Mouse (Mus musculus): Measurements from ENCODE around the gene Foxl1.

The Foxl1 gene

GRCm38 (mm10) chr8:121127756-121128375 is at the start of gene Foxl1:
Gene Foxl1, plus strand, starts transcription at chr8:121127940.
- no peak for DNase-seq

- DNase-seq = no peak
Observed at GRCm38 (mm10) chr8:121078721-121079120, 49.0 kb upstream of the Foxl1 start.

GRCm38 (mm10) chr8:121079201-121079600 is 48.5 kb upstream of the Foxl1 start:
- no peak for DNase-seq

- DNase-seq = no peak
Observed at GRCm38 (mm10) chr8:121079944-121080343, 47.8 kb upstream of the Foxl1 start.

GRCm38 (mm10) chr8:121080361-121081090 is 47.2 kb upstream of the Foxl1 start:
- no peak for DNase-seq

GRCm38 (mm10) chr8:121081398-121081797 is 46.3 kb upstream of the Foxl1 start:
- no peak for DNase-seq

- DNase-seq = no peak
Observed at GRCm38 (mm10) chr8:121082218-121083092, 45.3 kb upstream of the Foxl1 start.

GRCm38 (mm10) chr8:121083093-121083935 is 44.4 kb upstream of the Foxl1 start:
- DNase-seq = peak; percentile 83 to 86

- DNase-seq = no peak
Observed at GRCm38 (mm10) chr8:121083936-121084209, 43.9 kb upstream of the Foxl1 start.

GRCm38 (mm10) chr8:121084210-121084951 is 43.4 kb upstream of the Foxl1 start, which contains the start of gene Foxf1:
Gene Foxf1, plus strand, starts transcription at chr8:121084386.
- DNase-seq = peak; percentile 67 to 77

GRCm38 (mm10) chr8:121085011-121085410 is 42.7 kb upstream of the Foxl1 start:
- no peak for DNase-seq

- DNase-seq = no peak
Observed at GRCm38 (mm10) chr8:121085561-121085960, 42.2 kb upstream of the Foxl1 start.

GRCm38 (mm10) chr8:121086004-121086900 is 41.5 kb upstream of the Foxl1 start:
- DNase-seq = no peak

GRCm38 (mm10) chr8:121088281-121088680 is 39.5 kb upstream of the Foxl1 start:
- DNase-seq = no peak

- DNase-seq = no peak
Observed at GRCm38 (mm10) chr8:121088871-121089630, 38.7 kb upstream of the Foxl1 start.

GRCm38 (mm10) chr8:121089631-121090380 is 37.9 kb upstream of the Foxl1 start:
- DNase-seq = no peak

GRCm38 (mm10) chr8:121090716-121091115 is 37.0 kb upstream of the Foxl1 start:
- DNase-seq = no peak

- peak in 1 of 2 experiments; percentile 73 for DNase-seq
Observed at GRCm38 (mm10) chr8:121092141-121092540, 35.6 kb upstream of the Foxl1 start.

- DNase-seq = peak; percentile 78 to 83
Observed at GRCm38 (mm10) chr8:121092627-121093026, 35.1 kb upstream of the Foxl1 start.

All from lung, adult 18-20 months (tissue).